Comparison of ENCODE assay signal across 10 mouse cellular contexts in the genomic region with DNA sequence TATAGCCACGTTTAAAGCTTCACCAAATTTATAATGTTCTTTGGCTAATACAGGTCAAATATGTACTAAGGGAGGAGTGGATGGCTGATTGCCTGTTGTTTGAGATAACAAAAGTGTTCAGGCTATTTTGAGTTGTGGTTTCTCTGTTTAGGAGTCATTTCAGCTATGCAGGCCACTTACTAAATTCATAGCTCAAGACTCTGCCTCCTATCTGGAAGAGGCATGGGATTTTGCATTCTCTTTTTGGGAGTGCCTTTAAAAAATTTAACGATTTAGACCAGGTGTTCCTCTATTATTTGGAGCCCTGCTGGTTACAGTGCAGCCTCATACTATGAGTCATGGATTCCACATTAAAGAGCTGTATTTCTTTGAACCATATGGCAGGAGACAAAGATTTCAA. TPM values are rescaled to one million over a fixed set of nuclear protein-coding genes. Genes with fewer than 3 reads are reported as not detected.
DNase-seq lines count a peak whose midpoint lies in the region; ATAC-seq and TF ChIP-seq lines count a peak whose summit lies in the region.
"Had no signal": no experiment of that assay in that cellular context is flagged by ENCODE, and none has a peak within 500 bp of the region (broad histone marks: within the 10 kb centered on the region; RNA-seq: fewer than 3 reads in every experiment).

No protein-coding gene starts in this region.

- peaks cover 36% of the 10 kb centered on the region for H3K4me1 ChIP-seq in heart, embryonic 10.5 days
- H3K4me1 ChIP-seq in liver, embryonic 14.5 days (replicated peaks; ENCODE audit: control insufficient read depth in 2 of 2, insufficient read depth in 2 of 2, low read length in 1 of 2), result peaks cover 39 to 41% of the 10 kb centered on the region in 2 experiments
- no peaks in the 10 kb centered on the region for H3K4me1 ChIP-seq in midbrain, postnatal 0 days (ENCODE audit: insufficient read depth, low read length)
- H3K4me1 ChIP-seq in forebrain, embryonic 13.5 days, result peaks cover 2% of the 10 kb centered on the region; the same call in 1 of the 2 replicates
- 0 out of 2 replicates have a peak, but pooled peaks cover 3% of the 10 kb centered on the region for H3K4me1 ChIP-seq in hindbrain, embryonic 13.5 days (replicated peaks)

- H3K27me3 ChIP-seq in heart, embryonic 10.5 days (ENCODE audit: insufficient read depth, poor library complexity, severe bottlenecking), result no peaks in the 10 kb centered on the region
- H3K27me3 ChIP-seq in liver, embryonic 14.5 days (ENCODE audit: control insufficient read depth, insufficient read depth, low read length), result no peaks in the 10 kb centered on the region
- H3K27me3 ChIP-seq in midbrain, postnatal 0 days (ENCODE audit: insufficient read depth, low read length), result no peaks in the 10 kb centered on the region
- H3K27me3 ChIP-seq in forebrain, embryonic 13.5 days, result no peaks in the 10 kb centered on the region
- H3K27me3 ChIP-seq in hindbrain, embryonic 13.5 days, result no peaks in the 10 kb centered on the region

- no peaks in the 10 kb centered on the region for H3K9me3 ChIP-seq in heart, embryonic 10.5 days
- no peaks in the 10 kb centered on the region for H3K9me3 ChIP-seq in liver, embryonic 14.5 days (ENCODE audit: control insufficient read depth, low read length)
- no peaks in the 10 kb centered on the region for H3K9me3 ChIP-seq in midbrain, postnatal 0 days (ENCODE audit: low read length)
- no peaks in the 10 kb centered on the region for H3K9me3 ChIP-seq in forebrain, embryonic 13.5 days (replicated peaks)
- no peaks in the 10 kb centered on the region for H3K9me3 ChIP-seq in hindbrain, embryonic 13.5 days

- H3K4me2 ChIP-seq in liver, embryonic 14.5 days (ENCODE audit: low read depth), result peak overlapping the region; percentile 53
- no peak overlapping the region for H3K4me2 ChIP-seq in midbrain, postnatal 0 days (ENCODE audit: low read depth, low read length, poor library complexity, severe bottlenecking)
- no peak overlapping the region for H3K4me2 ChIP-seq in forebrain, embryonic 13.5 days
- H3K4me2 ChIP-seq in hindbrain, embryonic 13.5 days, result no peak overlapping the region

- H3K27ac ChIP-seq in heart, embryonic 10.5 days, result peak overlapping the region; percentile 64; the same call in 1 of the 2 replicates
- H3K27ac ChIP-seq in liver, embryonic 14.5 days, result peak overlapping the region; percentile 76
- H3K27ac ChIP-seq in midbrain, postnatal 0 days (ENCODE audit: low read depth, low read length), result no peak overlapping the region
- no peak overlapping the region for H3K27ac ChIP-seq in forebrain, embryonic 13.5 days
- no peak overlapping the region for H3K27ac ChIP-seq in hindbrain, embryonic 13.5 days

- DNase-seq in heart, embryonic 10.5 days (ENCODE audit: low spot score), result no peak
- DNase-seq in heart, postnatal 25 days (ENCODE audit: low spot score), result no peak
- DNase-seq in A20 (ENCODE audit: low read depth, low spot score), result peak; percentile 19
- DNase-seq in c-Kit-positive CD71-positive TER-119-positive erythroid progenitor cells, embryonic 14.5 days (ENCODE audit: low spot score), result peak; percentile 47
- no peak for DNase-seq in liver, embryonic 14.5 days (ENCODE audit: low read depth in 3 of 3, low spot score in 3 of 3)
- DNase-seq in midbrain, postnatal 0 days (ENCODE audit: low spot score), result no peak
- DNase-seq: gastrocnemius, postnatal 10 days; kidney, adult 9 months had no signal

- peak; percentile 84 for ATAC-seq in liver, embryonic 14.5 days (ENCODE audit: insufficient read depth)
- ATAC-seq in midbrain, postnatal 0 days (ENCODE audit: low FRiP score), result no peak
- no peak for ATAC-seq in forebrain, embryonic 13.5 days
- ATAC-seq in hindbrain, embryonic 13.5 days (ENCODE audit: low FRiP score), result no peak

- H3K36me3 ChIP-seq in heart, embryonic 10.5 days, result no peaks in the 10 kb centered on the region
- no peaks in the 10 kb centered on the region for H3K36me3 ChIP-seq in liver, embryonic 14.5 days (replicated peaks; ENCODE audit: control insufficient read depth, insufficient read depth, low read depth)
- H3K36me3 ChIP-seq in midbrain, postnatal 0 days (ENCODE audit: insufficient read depth, low read length), result no peaks in the 10 kb centered on the region
- H3K36me3 ChIP-seq in forebrain, embryonic 13.5 days (ENCODE audit: poor library complexity, severe bottlenecking), result no peaks in the 10 kb centered on the region
- no peaks in the 10 kb centered on the region for H3K36me3 ChIP-seq in hindbrain, embryonic 13.5 days

- intact Hi-C loops in heart, postnatal 25 days (cut with DNase I), result no loop called here

- WGBS in heart, embryonic 10.5 days, result 37% methylated on average over 2 of the region's 2 CpGs
- WGBS in liver, embryonic 14.5 days (ENCODE audit: insufficient replicate concordance), result 11% methylated on average over 2 of the region's 2 CpGs
- WGBS in midbrain, postnatal 0 days, result 70% methylated on average over 2 of the region's 2 CpGs
- WGBS in forebrain, embryonic 13.5 days, result 67% methylated on average over 2 of the region's 2 CpGs
- WGBS in hindbrain, embryonic 13.5 days, result 81% methylated on average over 2 of the region's 2 CpGs

- peak overlapping the region; percentile 37; the same call in 1 of the 2 replicates for H3K9ac ChIP-seq in liver, embryonic 14.5 days (replicated peaks)
- no peak overlapping the region for H3K9ac ChIP-seq in midbrain, postnatal 0 days (replicated peaks; ENCODE audit: low read length, poor library complexity, severe bottlenecking)
- no peak overlapping the region for H3K9ac ChIP-seq in forebrain, embryonic 13.5 days
- H3K9ac ChIP-seq in hindbrain, embryonic 13.5 days, result no peak overlapping the region

- no peak for TF ChIP-seq CTCF in liver, embryonic 14.5 days (IDR thresholded peaks at IDR 0.05; ENCODE audit: low read depth)
- no peak for TF ChIP-seq CTCF in midbrain, postnatal 0 days (IDR thresholded peaks at IDR 0.05)

- peak; percentile 70 for TF ChIP-seq EP300 in liver, embryonic 14.5 days (IDR thresholded peaks at IDR 0.05; ENCODE audit: low read depth)

- H3K4me3 ChIP-seq in heart, embryonic 10.5 days, result peak overlapping the region; percentile 29
- H3K4me3 ChIP-seq in liver, embryonic 14.5 days (ENCODE audit: insufficient read depth in 1 of 2, low read depth in 2 of 2, low read length in 2 of 2), result no peak overlapping the region
- no peak overlapping the region for H3K4me3 ChIP-seq in midbrain, postnatal 0 days (ENCODE audit: low read depth, low read length)
- no peak overlapping the region for H3K4me3 ChIP-seq in forebrain, embryonic 13.5 days
- no peak overlapping the region for H3K4me3 ChIP-seq in hindbrain, embryonic 13.5 days

RNA-seq across cellular contexts. Expression of a gene that starts 9.2 kb away (rescaled TPM):
- 68.9 and 94.1 TPM in 2 replicates for polyA plus RNA-seq in heart, embryonic 10.5 days (2016; fragmentation: Nextera tagmentation; extraction: Ambion mirVana)
- 100 to 1,000 TPM; 126 to 132 TPM for total RNA-seq in heart, postnatal 25 days (2021)
- polyA plus RNA-seq in liver, embryonic 14.5 days (2012; rRNA removed), result 13.8 and 16.5 TPM in 2 replicates
- polyA plus RNA-seq in liver, embryonic 14.5 days (2014; fragmentation: Nextera tagmentation; extraction: Ambion mirVana), result 17.1 and 21.7 TPM in 2 replicates
- 21.6 and 25.7 TPM in 2 replicates for total RNA-seq in midbrain, postnatal 0 days (2014; rRNA removed)
- 8.1 and 8.6 TPM in 2 replicates for polyA plus RNA-seq in midbrain, postnatal 0 days (2015; fragmentation: Nextera tagmentation; extraction: Ambion mirVana)
- 8.8 and 8.9 TPM in 2 replicates for polyA plus RNA-seq in forebrain, embryonic 13.5 days (2015; fragmentation: Nextera tagmentation; extraction: Ambion mirVana)
- polyA plus RNA-seq in hindbrain, embryonic 13.5 days (2015; fragmentation: Nextera tagmentation; extraction: Ambion mirVana), result 15.4 and 17.0 TPM in 2 replicates

Comparison
In these comparisons a context has a peak if more than half of its experiments do, and no peak if none do; other contexts are left out.
1. DNase-seq: peak in A20 (single experiment) and c-Kit-positive CD71-positive TER-119-positive erythroid progenitor cells, embryonic 14.5 days (single experiment); none in heart, embryonic 10.5 days (single experiment), heart, postnatal 25 days (single experiment), liver, embryonic 14.5 days (0 of 3) and midbrain, postnatal 0 days (single experiment).
2. H3K27ac ChIP-seq: peak in heart, embryonic 10.5 days (single experiment) and liver, embryonic 14.5 days (single experiment); none in midbrain, postnatal 0 days (single experiment), forebrain, embryonic 13.5 days (single experiment) and hindbrain, embryonic 13.5 days (single experiment).